Mouse (Mus musculus) liver, embryonic 14.5 days (tissue): ENCODE results near the gene Amot.

Experiments used
- CTCF ChIP-seq: IDR thresholded peaks from 2 replicates; pipeline ENCODE4 v1.5.1; 2016; ENCODE audit warnings: antibody characterized with exemption, low read depth, control low read depth
- EP300 ChIP-seq: IDR thresholded peaks from 2 replicates; pipeline ENCODE4 v1.6.1; 2016; ENCODE audit warnings: antibody characterized with exemption, low read depth

GRCm38 (mm10) chrX:145543602-145544490 is 38.9 kb upstream of the Amot start:
- TF ChIP-seq CTCF: no peak
- no peak for TF ChIP-seq EP300
